Mouse (Mus musculus) forebrain, embryonic 16.5 days (tissue): ENCODE data around the gene Steap2. TPM values are rescaled to one million over a fixed set of nuclear protein-coding genes. Genes with fewer than 3 reads are reported as not detected.

Experiments used
- ATAC-seq: fragments of 200-750 bp; cut with Nextera tagmentation; 2 replicates; pipeline ENCODE4 v1.8.0; 2017; ENCODE audit warnings: mild to moderate bottlenecking, moderate library complexity
- H3K27ac ChIP-seq: fragments of 300-500 bp; sonication (generic); 2 replicates; pipeline ENCODE4 v1.5.1; 2014; ENCODE audit warnings: low read length, control low read depth
- H3K27me3 ChIP-seq: fragments of 300-500 bp; sonication (generic); replicated peaks from 2 replicates; pipeline ENCODE4 v1.6.1; 2014; ENCODE audit warnings: low read length; ENCODE audit not compliant: control insufficient read depth, insufficient read depth
- H3K36me3 ChIP-seq: fragments of 300-500 bp; sonication (generic); 2 replicates; pipeline ENCODE4 v1.6.1; 2014; ENCODE audit not compliant: control insufficient read depth, insufficient read depth
- H3K4me1 ChIP-seq: fragments of 300-500 bp; sonication (generic); replicated peaks from 2 replicates; pipeline ENCODE4 v1.6.1; 2014; ENCODE audit warnings: low read length; ENCODE audit not compliant: control insufficient read depth, insufficient read depth
- H3K4me2 ChIP-seq: fragments of 300-500 bp; sonication (generic); 2 replicates; pipeline ENCODE4 v1.6.1; 2014; ENCODE audit warnings: mild to moderate bottlenecking, low read length, control low read depth
- H3K4me3 ChIP-seq: fragments of 300-500 bp; sonication (generic); replicated peaks from 2 replicates; pipeline ENCODE4 v1.5.1; 2014; ENCODE audit warnings: mild to moderate bottlenecking, low read length, control low read depth
- H3K9ac ChIP-seq: fragments of 300-500 bp; sonication (generic); replicated peaks from 2 replicates; pipeline ENCODE4 v1.6.1; 2014; ENCODE audit warnings: low read depth, low read length, control low read depth
- H3K9me3 ChIP-seq: fragments of 300-500 bp; sonication (generic); 2 replicates; pipeline ENCODE4 v1.6.1; 2016; ENCODE audit warnings: low read length; ENCODE audit not compliant: control insufficient read depth
- WGBS: fragments of 180-500 bp; shearing (Covaris S2); extraction: QIAGEN DNeasy Blood & Tissue Kit; methylation state at CpG from one replicate; pipeline ENCODE4 v1.1.7; 2014; 5-methylcytosine and 5-hydroxymethylcytosine counted together
- polyA plus RNA-seq: library from polyadenylated mRNA; unstranded; fragments of >200 nt; fragmentation: Nextera tagmentation; extraction: Ambion mirVana; gene quantifications from 2 replicates; pipeline ENCODE4 v1.2.1, GENCODE M21; 2015

Steap2 gene
- polyA plus RNA-seq, 1 experiment from 2014 or later: 4.4 TPM

DNA sequence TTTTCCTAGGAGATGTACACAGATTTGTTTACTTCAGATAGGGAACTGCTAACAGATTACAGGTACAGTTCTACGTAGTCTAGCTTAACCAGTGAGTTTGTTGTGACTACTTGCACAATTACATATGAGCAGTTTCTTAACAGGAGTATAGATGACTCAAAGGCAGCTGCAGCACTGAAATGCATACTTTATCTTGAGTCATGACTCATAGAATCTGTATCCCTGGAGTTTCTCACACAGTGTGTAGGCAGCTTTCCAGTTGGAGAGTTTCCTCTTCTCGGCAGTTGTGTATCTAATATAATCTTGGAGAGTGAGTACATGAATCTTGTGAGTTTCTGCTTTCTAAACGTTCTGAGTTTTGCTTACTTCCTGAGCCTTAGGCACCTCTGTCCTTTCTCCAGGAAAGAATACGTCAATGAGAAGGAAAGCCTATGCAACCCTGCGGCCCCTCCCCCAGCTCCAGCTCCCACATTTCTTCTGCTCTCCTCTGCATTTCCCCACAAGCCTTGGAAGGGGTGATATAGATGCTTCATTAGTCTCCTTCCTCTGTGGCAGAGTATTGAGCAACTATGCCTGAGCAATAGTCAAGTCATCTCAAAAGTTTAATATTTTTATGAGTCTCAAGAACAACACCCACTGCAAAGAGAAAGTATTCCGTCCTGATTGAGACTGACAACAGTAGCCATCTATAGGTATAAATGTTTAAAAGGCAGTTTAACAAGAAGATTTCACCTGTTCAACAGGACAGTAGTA lies 45.4 kb downstream of the Steap2 start:
- H3K27ac ChIP-seq: no peak overlapping the region
- no peaks in the 10 kb centered on the region for H3K27me3 ChIP-seq
- H3K4me3 ChIP-seq: no peak overlapping the region
- no peak overlapping the region for H3K4me2 ChIP-seq
- H3K9me3 ChIP-seq: no peaks in the 10 kb centered on the region
- 75% methylated on average over 6 of the region's 6 CpGs for WGBS
- H3K36me3 ChIP-seq: no peaks in the 10 kb centered on the region
- ATAC-seq: no peak
- H3K4me1 ChIP-seq: no peaks in the 10 kb centered on the region
- H3K9ac ChIP-seq: no peak overlapping the region

DNA sequence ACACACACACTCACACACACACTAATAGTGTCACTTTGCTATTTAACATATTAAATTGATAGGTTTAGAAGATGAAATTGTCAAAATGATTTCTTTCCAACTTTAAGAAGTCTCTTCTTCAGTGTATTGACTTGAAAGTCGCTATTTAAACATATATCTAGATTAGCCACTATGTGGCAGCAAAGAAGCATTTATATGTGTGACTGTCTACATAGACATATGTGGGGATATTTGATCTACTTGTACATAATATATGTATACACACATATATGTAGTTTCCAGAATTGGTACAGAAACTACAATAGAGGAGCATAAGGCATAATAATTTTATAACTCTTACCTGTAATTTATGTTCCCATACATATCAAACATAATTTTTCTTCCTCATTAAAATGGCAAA lies 48.2 kb downstream of the Steap2 start:
- no peak overlapping the region for H3K9ac ChIP-seq
- H3K36me3 ChIP-seq: no peaks in the 10 kb centered on the region
- no peaks in the 10 kb centered on the region for H3K4me1 ChIP-seq
- no peak overlapping the region for H3K4me2 ChIP-seq
- peak; percentile 69; the same call in 1 of the 2 replicates for ATAC-seq
- no peak overlapping the region for H3K27ac ChIP-seq
- H3K27me3 ChIP-seq: no peaks in the 10 kb centered on the region
- no peaks in the 10 kb centered on the region for H3K9me3 ChIP-seq
- 5% methylated on average over 1 of the region's 1 CpGs for WGBS
- H3K4me3 ChIP-seq: no peak overlapping the region

DNA sequence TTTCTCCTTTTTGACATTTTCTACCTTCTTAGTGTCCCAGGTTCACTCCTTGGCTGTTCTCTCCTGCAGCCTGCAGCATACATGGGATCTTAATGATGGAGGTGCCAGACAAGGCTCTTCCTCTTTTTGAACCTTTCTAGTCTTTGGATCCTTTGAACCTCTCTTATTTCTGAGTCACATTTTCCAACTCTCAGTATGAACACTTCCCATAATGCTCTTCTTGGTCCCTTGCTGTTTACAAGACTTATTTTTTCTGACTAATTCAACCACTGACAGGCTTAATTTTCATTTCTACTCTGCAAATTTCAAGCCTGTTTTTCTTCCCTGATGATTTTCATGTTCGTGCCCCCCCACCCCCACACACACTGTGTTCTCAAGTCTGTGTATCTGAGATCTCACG lies 55.9 kb downstream of the Steap2 start:
- H3K4me1 ChIP-seq: no peaks in the 10 kb centered on the region
- WGBS: 51% methylated on average over 2 of the region's 2 CpGs
- no peaks in the 10 kb centered on the region for H3K36me3 ChIP-seq
- no peak overlapping the region for H3K9ac ChIP-seq
- no peak overlapping the region for H3K4me3 ChIP-seq
- no peak overlapping the region for H3K4me2 ChIP-seq
- H3K27me3 ChIP-seq: no peaks in the 10 kb centered on the region
- H3K9me3 ChIP-seq: no peaks in the 10 kb centered on the region
- ATAC-seq: no peak
- no peak overlapping the region for H3K27ac ChIP-seq

DNA sequence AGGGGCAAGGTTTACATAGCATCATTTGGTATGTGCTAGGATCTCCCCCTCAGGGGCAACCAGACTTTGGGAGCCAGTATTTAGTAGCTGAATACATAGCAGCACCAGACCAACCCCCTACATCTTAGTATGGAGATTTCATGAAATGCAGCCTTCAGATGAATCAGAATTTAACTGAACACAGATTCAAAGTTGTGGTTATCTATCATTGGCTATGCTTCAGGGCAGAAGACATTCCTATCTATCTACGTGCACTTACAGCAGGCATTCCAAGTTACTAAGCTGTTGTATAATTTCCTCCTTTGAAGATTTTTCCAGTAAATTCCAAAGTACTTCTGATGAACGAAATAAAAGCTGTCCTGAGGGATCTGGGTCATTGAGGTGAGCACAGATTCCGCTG lies 68.9 kb downstream of the Steap2 start:
- Histone ChIP-seq H3K27me3 (no peaks in the 10 kb centered on the region), H3K27ac (no peak overlapping the region), H3K36me3 (no peaks in the 10 kb centered on the region), H3K9ac (no peak overlapping the region), H3K9me3 (no peaks in the 10 kb centered on the region), H3K4me2 (no peak overlapping the region), H3K4me1 (no peaks in the 10 kb centered on the region), H3K4me3 (no peak overlapping the region)
- WGBS: 86% methylated on average over 3 of the region's 3 CpGs
- ATAC-seq: no peak

DNA sequence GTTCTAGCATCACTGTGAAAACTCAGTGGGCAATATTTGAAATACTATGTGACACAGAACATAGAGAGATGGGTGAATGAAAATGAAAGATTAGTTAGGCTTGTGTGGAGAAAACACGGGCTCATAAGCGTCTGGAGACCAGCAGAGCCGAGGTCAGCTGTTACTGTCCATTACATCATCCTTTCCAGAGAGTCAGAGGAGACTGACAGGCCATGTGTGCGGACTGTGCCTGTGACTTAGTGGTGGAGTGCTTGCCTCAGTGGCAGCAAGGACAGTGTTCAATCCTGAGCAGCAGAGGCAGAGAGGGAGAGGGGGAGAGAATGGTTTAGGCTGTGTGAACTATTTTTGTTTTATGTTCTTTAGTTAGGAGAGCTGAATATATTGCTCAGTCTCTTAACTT lies 76.0 kb downstream of the Steap2 start:
- WGBS: 72% methylated on average over 4 of the region's 4 CpGs
- no peak for ATAC-seq
- no peak overlapping the region for H3K9ac ChIP-seq
- no peak overlapping the region for H3K4me2 ChIP-seq
- no peak overlapping the region for H3K4me3 ChIP-seq
- no peaks in the 10 kb centered on the region for H3K4me1 ChIP-seq
- H3K36me3 ChIP-seq: no peaks in the 10 kb centered on the region
- H3K9me3 ChIP-seq: no peaks in the 10 kb centered on the region
- H3K27ac ChIP-seq: no peak overlapping the region
- no peaks in the 10 kb centered on the region for H3K27me3 ChIP-seq

Other genes starting within 250 kb of the Steap2 start
- gene 1700015F17Rik, start 215.4 kb downstream of the Steap2 start, polyA plus RNA-seq: not detected in 2 replicates
- gene Cldn12, start 179.6 kb downstream of the Steap2 start, polyA plus RNA-seq: 15.8 and 20.2 TPM in 2 replicates
- gene Gtpbp10, start 135.0 kb downstream of the Steap2 start, polyA plus RNA-seq: 26.7 and 27.6 TPM in 2 replicates
- 9.4 and 12.0 TPM in 2 replicates for gene Gm8773, start 120.8 kb downstream of the Steap2 start, polyA plus RNA-seq
- 6.5 and 11.1 TPM in 2 replicates for gene Cfap69, start 30.3 kb downstream of the Steap2 start, polyA plus RNA-seq
- gene Steap1, start 54.7 kb upstream of the Steap2 start, polyA plus RNA-seq: 1.8 and 2.1 TPM in 2 replicates